Mouse (Mus musculus): Measurements from ENCODE around the gene Sh2b1. TPM values are rescaled to one million over a fixed set of nuclear protein-coding genes. Genes with fewer than 3 reads are reported as not detected.

Gene Sh2b1
- polyA plus RNA-seq (2012; ENCODE audit: low replicate concordance), result 95.0 and 124 TPM in 2 replicates

DNA sequence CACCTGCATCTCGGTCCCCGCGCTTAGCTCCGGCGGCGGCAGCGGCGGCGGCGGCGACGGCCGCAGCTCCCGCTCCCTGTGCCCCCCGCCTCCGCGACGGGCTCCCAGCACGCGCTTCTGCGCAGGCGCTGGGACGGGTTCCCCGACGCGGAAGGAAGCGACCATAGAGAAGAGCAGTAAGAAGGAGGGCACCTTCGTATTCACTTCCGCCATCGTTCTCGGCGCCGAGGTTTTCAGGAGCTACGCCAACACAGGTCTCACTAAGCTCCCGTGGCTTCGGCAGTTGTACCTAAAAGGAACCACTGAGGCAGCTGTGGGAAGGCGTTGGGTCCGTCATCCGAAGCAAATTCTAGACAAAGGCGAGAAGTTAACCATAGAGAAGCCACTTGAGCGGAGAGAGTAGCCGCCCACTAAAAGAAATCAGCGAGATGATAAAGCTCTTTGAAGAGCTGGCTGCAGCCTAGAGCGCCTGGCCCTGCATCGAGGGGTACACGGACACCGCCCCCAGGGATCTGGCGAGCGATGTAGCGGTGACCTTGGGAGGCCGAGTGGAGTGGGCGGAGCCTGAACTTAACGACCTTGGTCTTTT is at the start of gene Sh2b1:
Sh2b1 (minus strand) TSS at position 432 of the 589 bp plus-strand sequence.

GRCm38 (mm10) chr7:126503273-126503878 is 28.2 kb upstream of the Sh2b1 start, which contains the start of gene Atxn2l:
Gene Atxn2l, minus strand, starts transcription at chr7:126503437.

GRCm38 (mm10) chr7:126487052-126487483 is 11.8 kb upstream of the Sh2b1 start, which contains the start of gene Tufm:
Gene Tufm, plus strand, starts transcription at chr7:126487361.

GRCm38 (mm10) chr7:126463004-126463403 is 12.2 kb downstream of the Sh2b1 start, which contains the start of gene Atp2a1:
Gene Atp2a1, minus strand, starts transcription at chr7:126463108.

GRCm38 (mm10) chr7:126428631-126429502 is 46.4 kb downstream of the Sh2b1 start, which contains the start of gene Rabep2:
Gene Rabep2, plus strand, starts transcription at chr7:126428759.

Other genes with a start within 250 kb of the Sh2b1 start
- gene Sbk1, start 202.8 kb downstream of the Sh2b1 start, polyA plus RNA-seq (2012; ENCODE audit: low replicate concordance), result 229 and 244 TPM in 2 replicates
- 188 and 207 TPM in 2 replicates for gene Lat, start 105.9 kb downstream of the Sh2b1 start, polyA plus RNA-seq (2012; ENCODE audit: low replicate concordance)
- 66.4 and 139 TPM in 2 replicates for gene Spns1, start 98.0 kb downstream of the Sh2b1 start, polyA plus RNA-seq (2012; ENCODE audit: low replicate concordance)
- gene Nfatc2ip, start 78.7 kb downstream of the Sh2b1 start, polyA plus RNA-seq (2012; ENCODE audit: low replicate concordance), result 5.1 and 6.6 TPM in 2 replicates
- gene Cd19, start 60.5 kb downstream of the Sh2b1 start, polyA plus RNA-seq (2012; ENCODE audit: low replicate concordance), result 103 and 270 TPM in 2 replicates
- gene Rabep2, start 46.7 kb downstream of the Sh2b1 start, polyA plus RNA-seq (2012; ENCODE audit: low replicate concordance), result 198 and 348 TPM in 2 replicates
- gene Atp2a1, start 12.3 kb downstream of the Sh2b1 start, polyA plus RNA-seq (2012; ENCODE audit: low replicate concordance), result 0.20 and 0.94 TPM in 2 replicates
- 18.1 and 40.0 TPM in 2 replicates for gene Tufm, start 11.9 kb upstream of the Sh2b1 start, polyA plus RNA-seq (2012; ENCODE audit: low replicate concordance)
- 600 and 1,323 TPM in 2 replicates for gene Atxn2l, start 28.0 kb upstream of the Sh2b1 start, polyA plus RNA-seq (2012; ENCODE audit: low replicate concordance)
- 43.4 and 50.0 TPM in 2 replicates for gene Eif3c, start 91.0 kb upstream of the Sh2b1 start, polyA plus RNA-seq (2012; ENCODE audit: low replicate concordance)
- gene Apobr, start 109.5 kb upstream of the Sh2b1 start, polyA plus RNA-seq (2012; ENCODE audit: low replicate concordance), result 69.9 and 145 TPM in 2 replicates
- 26.8 and 44.7 TPM in 2 replicates for gene Cln3, start 110.4 kb upstream of the Sh2b1 start, polyA plus RNA-seq (2012; ENCODE audit: low replicate concordance)
- 1.3 TPM in 2 replicates for gene Il27, start 119.5 kb upstream of the Sh2b1 start, polyA plus RNA-seq (2012; ENCODE audit: low replicate concordance)
- gene Nupr1, start 155.4 kb upstream of the Sh2b1 start, polyA plus RNA-seq (2012; ENCODE audit: low replicate concordance), result 4.9 and 6.8 TPM in 2 replicates
- gene Sgf29, start 173.9 kb upstream of the Sh2b1 start, polyA plus RNA-seq (2012; ENCODE audit: low replicate concordance), result 27.1 and 73.0 TPM in 2 replicates
- 0.25 and 2.0 TPM in 2 replicates for gene Sult1a1, start 201.0 kb upstream of the Sh2b1 start, polyA plus RNA-seq (2012; ENCODE audit: low replicate concordance)
- gene Bola2, start 220.0 kb upstream of the Sh2b1 start, polyA plus RNA-seq (2012; ENCODE audit: low replicate concordance), result 85.0 and 156 TPM in 2 replicates
- 3.1 and 7.3 TPM in 2 replicates for gene Slx1b, start 220.4 kb upstream of the Sh2b1 start, polyA plus RNA-seq (2012; ENCODE audit: low replicate concordance)
- gene Coro1a, start 232.4 kb upstream of the Sh2b1 start, polyA plus RNA-seq (2012; ENCODE audit: low replicate concordance), result 2,019 and 2,208 TPM in 2 replicates